Mouse (Mus musculus): Measurements from ENCODE around the gene Igsf3. TPM values are rescaled to one million over a fixed set of nuclear protein-coding genes. Genes with fewer than 3 reads are reported as not detected.

The Igsf3 gene
- total RNA-seq, 1 experiment: 22.9 TPM

- H3K9me3 ChIP-seq (ENCODE audit: control insufficient read depth, insufficient read depth, low read depth, low read length): no peaks in the 10 kb centered on the region
- in situ Hi-C loops (cut with MboI; ENCODE audit: low sequenced_read_pairs in 2 of 2, unreplicated experiment in 2 of 2): no loop called here
- H3K4me3 ChIP-seq (ENCODE audit: insufficient read depth in 1 of 2, low read depth in 1 of 2, low read length in 2 of 2, poor library complexity in 1 of 2, severe bottlenecking in 1 of 2): no peak overlapping the region
- H3K36me3 ChIP-seq (ENCODE audit: control insufficient read depth, insufficient read depth, low read length, poor library complexity, severe bottlenecking): no peaks in the 10 kb centered on the region
- DNase-seq (ENCODE audit: low read depth, low spot score): no peak
- H3K4me1 ChIP-seq (ENCODE audit: control insufficient read depth in 2 of 2, insufficient read depth in 2 of 2, low read length in 2 of 2, poor library complexity in 1 of 2): 0 out of 4 replicates have a peak, but pooled peaks cover 0 to 3% of the 10 kb centered on the region in 2 experiments
- H3K27ac ChIP-seq (ENCODE audit: insufficient read depth, low read depth, low read length, poor library complexity, severe bottlenecking): no peak overlapping the region
- no peak overlapping the region for H3K9ac ChIP-seq (ENCODE audit: insufficient read depth, low read depth, low read length, poor library complexity, severe bottlenecking)
- no peak for TF ChIP-seq ZC3H11A (IDR thresholded peaks at IDR 0.05; ENCODE audit: borderline replicate concordance, low read depth, low read length)
- TF ChIP-seq HCFC1 (IDR thresholded peaks at IDR 0.05; ENCODE audit: borderline replicate concordance, insufficient read depth, low read length): no peak
- TF ChIP-seq ZNF384 (IDR thresholded peaks at IDR 0.05; ENCODE audit: low read depth, low read length): no peak
- no peak for TF ChIP-seq CHD2 (IDR thresholded peaks at IDR 0.05; ENCODE audit: low read depth, low read length)
- no peak for TF ChIP-seq MAFK (IDR thresholded peaks at IDR 0.05; ENCODE audit: insufficient read depth, low read depth, low read length)
Observed at GRCm38 (mm10) chr3:101507766-101508165, 130.9 kb downstream of the Igsf3 start.

GRCm38 (mm10) chr3:101509707-101510544, 133.0 kb downstream of the Igsf3 start:
- Histone ChIP-seq H3K9me3 (ENCODE audit: control insufficient read depth, insufficient read depth, low read depth, low read length) (no peaks in the 10 kb centered on the region), H3K4me3 (ENCODE audit: insufficient read depth in 1 of 2, low read depth in 1 of 2, low read length in 2 of 2, poor library complexity in 1 of 2, severe bottlenecking in 1 of 2) (no peak overlapping the region), H3K4me1 (ENCODE audit: control insufficient read depth in 2 of 2, insufficient read depth in 2 of 2, low read length in 2 of 2, poor library complexity in 1 of 2) (0 out of 4 replicates have a peak, but pooled peaks cover 0 to 3% of the 10 kb centered on the region in 2 experiments), H3K36me3 (ENCODE audit: control insufficient read depth, insufficient read depth, low read length, poor library complexity, severe bottlenecking) (no peaks in the 10 kb centered on the region), H3K27ac (ENCODE audit: insufficient read depth, low read depth, low read length, poor library complexity, severe bottlenecking) (no peak overlapping the region), H3K9ac (ENCODE audit: insufficient read depth, low read depth, low read length, poor library complexity, severe bottlenecking) (no peak overlapping the region)
- DNase-seq (ENCODE audit: low read depth, low spot score): no peak
- in situ Hi-C loops (cut with MboI; ENCODE audit: low sequenced_read_pairs in 2 of 2, unreplicated experiment in 2 of 2): no loop called here
- no peak for TF ChIP-seq ZC3H11A (IDR thresholded peaks at IDR 0.05; ENCODE audit: borderline replicate concordance, low read depth, low read length)
- TF ChIP-seq HCFC1 (IDR thresholded peaks at IDR 0.05; ENCODE audit: borderline replicate concordance, insufficient read depth, low read length): no peak
- no peak for TF ChIP-seq ZNF384 (IDR thresholded peaks at IDR 0.05; ENCODE audit: low read depth, low read length)
- TF ChIP-seq MAFK (IDR thresholded peaks at IDR 0.05; ENCODE audit: insufficient read depth, low read depth, low read length): no peak
- TF ChIP-seq CHD2 (IDR thresholded peaks at IDR 0.05; ENCODE audit: low read depth, low read length): no peak

GRCm38 (mm10) chr3:101510632-101511031, 133.7 kb downstream of the Igsf3 start:
- Histone ChIP-seq H3K9me3 (ENCODE audit: control insufficient read depth, insufficient read depth, low read depth, low read length) (no peaks in the 10 kb centered on the region), H3K4me1 (ENCODE audit: control insufficient read depth in 2 of 2, insufficient read depth in 2 of 2, low read length in 2 of 2, poor library complexity in 1 of 2) (0 out of 4 replicates have a peak, but pooled peaks cover 0 to 3% of the 10 kb centered on the region in 2 experiments), H3K27ac (ENCODE audit: insufficient read depth, low read depth, low read length, poor library complexity, severe bottlenecking) (no peak overlapping the region), H3K4me3 (ENCODE audit: insufficient read depth in 1 of 2, low read depth in 1 of 2, low read length in 2 of 2, poor library complexity in 1 of 2, severe bottlenecking in 1 of 2) (no peak overlapping the region), H3K9ac (ENCODE audit: insufficient read depth, low read depth, low read length, poor library complexity, severe bottlenecking) (no peak overlapping the region), H3K36me3 (ENCODE audit: control insufficient read depth, insufficient read depth, low read length, poor library complexity, severe bottlenecking) (no peaks in the 10 kb centered on the region)
- in situ Hi-C loops (cut with MboI; ENCODE audit: low sequenced_read_pairs in 2 of 2, unreplicated experiment in 2 of 2): no loop called here
- DNase-seq (ENCODE audit: low read depth, low spot score): no peak
- TF ChIP-seq MAFK (IDR thresholded peaks at IDR 0.05; ENCODE audit: insufficient read depth, low read depth, low read length): no peak
- TF ChIP-seq ZC3H11A (IDR thresholded peaks at IDR 0.05; ENCODE audit: borderline replicate concordance, low read depth, low read length): no peak
- TF ChIP-seq HCFC1 (IDR thresholded peaks at IDR 0.05; ENCODE audit: borderline replicate concordance, insufficient read depth, low read length): no peak

Other genes with a start within 250 kb of the Igsf3 start
- 0.62 and 2.2 TPM in 2 replicates for gene Cd2, start 89.1 kb upstream of the Igsf3 start, total RNA-seq (2012; rRNA removed)
- gene Atp1a1, start 227.6 kb downstream of the Igsf3 start, total RNA-seq (2012; rRNA removed): 485 and 621 TPM in 2 replicates

Data from ES-E14 (cell line).